Mouse (Mus musculus) cerebellum, postnatal 25 days (tissue): ENCODE results near the gene Ust.
A peak's percentile ranks its signal among the peaks of the same experiment; 100 is the strongest.

Source experiments
- DNase-seq, 2 experiments: peaks; one replicate each; pipeline ENCODE4 v3.0.0; 2021; ENCODE audit warnings: mixed read lengths in 2 of 2

Ust gene

GRCm38 (mm10) chr10:8498951-8499891 is 19.4 kb downstream of the Ust start:
- DNase-seq: peak; percentile 81 to 82

GRCm38 (mm10) chr10:8495543-8496141 is 23.0 kb downstream of the Ust start:
- DNase-seq: peak in 1 of 2 experiments; percentile 35

GRCm38 (mm10) chr10:8491909-8492591 is 26.6 kb downstream of the Ust start:
- DNase-seq: no peak

- peak in 1 of 2 experiments; percentile 22 for DNase-seq
Measured at GRCm38 (mm10) chr10:8487388-8487787, 31.2 kb downstream of the Ust start.

- DNase-seq: no peak
Measured at GRCm38 (mm10) chr10:8484487-8484886, 34.1 kb downstream of the Ust start.

- DNase-seq: no peak
Measured at GRCm38 (mm10) chr10:8482779-8483178, 35.8 kb downstream of the Ust start.

- DNase-seq: no peak
Measured at GRCm38 (mm10) chr10:8479779-8480178, 38.8 kb downstream of the Ust start.

- DNase-seq: no peak
Measured at GRCm38 (mm10) chr10:8477936-8478335, 40.7 kb downstream of the Ust start.

GRCm38 (mm10) chr10:8471995-8472394 is 46.6 kb downstream of the Ust start:
- DNase-seq: peak; percentile 71 to 84

- no peak for DNase-seq
Measured at GRCm38 (mm10) chr10:8471012-8471411, 47.6 kb downstream of the Ust start.

GRCm38 (mm10) chr10:8469516-8469915 is 49.1 kb downstream of the Ust start:
- no peak for DNase-seq

- no peak for DNase-seq
Measured at GRCm38 (mm10) chr10:8468651-8469386, 49.8 kb downstream of the Ust start.

- DNase-seq: no peak
Measured at GRCm38 (mm10) chr10:8465918-8466317, 52.7 kb downstream of the Ust start.

GRCm38 (mm10) chr10:8465216-8465615 is 53.4 kb downstream of the Ust start:
- no peak for DNase-seq

GRCm38 (mm10) chr10:8461372-8461771 is 57.3 kb downstream of the Ust start:
- no peak for DNase-seq

- DNase-seq: no peak
Measured at GRCm38 (mm10) chr10:8454711-8455110, 63.9 kb downstream of the Ust start.

- DNase-seq: no peak
Measured at GRCm38 (mm10) chr10:8447681-8448080, 70.9 kb downstream of the Ust start.

GRCm38 (mm10) chr10:8446972-8447371 is 71.7 kb downstream of the Ust start:
- no peak for DNase-seq

- no peak for DNase-seq
Measured at GRCm38 (mm10) chr10:8444052-8444451, 74.6 kb downstream of the Ust start.

- peak in 1 of 2 experiments; percentile 43 for DNase-seq
Measured at GRCm38 (mm10) chr10:8431857-8432256, 86.8 kb downstream of the Ust start.

GRCm38 (mm10) chr10:8428787-8429778 is 89.5 kb downstream of the Ust start:
- DNase-seq: peak; percentile 79 to 84
